Mouse (Mus musculus): ENCODE data around the gene Gprin1.

Gene Gprin1

DNA sequence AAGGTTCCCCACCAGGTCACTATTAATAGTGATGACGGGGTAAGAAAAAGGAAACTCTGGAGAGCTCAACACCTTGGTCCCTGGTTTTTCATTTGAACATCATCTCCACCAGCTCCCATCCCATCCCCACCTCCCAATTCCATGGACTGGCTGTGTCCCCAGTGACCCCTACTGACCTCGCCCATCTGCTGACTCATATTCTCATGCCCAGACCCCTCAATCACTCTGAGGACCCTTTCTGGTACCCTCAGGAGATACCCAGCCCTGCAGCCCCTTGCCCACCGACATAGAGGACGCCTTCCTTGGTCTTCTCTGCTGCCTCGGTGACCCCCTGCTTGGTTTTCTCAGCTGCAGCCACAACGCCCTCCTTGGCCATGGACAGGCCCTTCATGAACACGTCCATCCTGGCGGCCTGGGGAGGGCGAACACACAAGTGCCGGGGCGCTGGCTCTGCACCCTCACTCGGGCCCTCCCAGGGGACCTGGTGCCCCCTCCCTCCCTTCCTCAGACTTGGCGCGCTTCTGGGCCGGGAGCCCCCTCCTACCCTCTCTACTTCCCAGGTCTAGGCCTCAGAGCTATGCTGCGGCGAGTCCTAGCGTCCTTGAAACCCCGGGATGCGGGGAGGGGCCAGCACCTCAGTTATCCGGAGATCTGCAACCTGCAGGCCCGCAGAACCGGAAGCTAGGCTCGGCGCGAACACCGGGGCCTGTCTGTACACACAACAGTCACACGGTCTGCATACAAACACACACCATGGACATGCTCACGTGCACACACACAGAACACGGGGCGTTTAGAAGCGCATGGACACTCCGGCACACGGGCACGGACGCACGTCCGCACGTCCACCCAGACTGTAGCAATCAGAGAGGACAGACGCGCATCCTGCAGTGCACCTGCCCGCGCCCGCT, 15.9 kb upstream of the Gprin1 start:
- in situ Hi-C loops (cut with MboI; ENCODE audit: low pct_unique_long_range_greater_than_20kb in 1 of 2, low sequenced_read_pairs in 2 of 2, unreplicated experiment in 1 of 2) = no loop called here

- in situ Hi-C loops (cut with MboI; ENCODE audit: low pct_unique_long_range_greater_than_20kb in 1 of 2, low sequenced_read_pairs in 2 of 2, unreplicated experiment in 1 of 2) = no loop called here
Observed at GRCm38 (mm10) chr13:54760906-54761305, 11.2 kb upstream of the Gprin1 start.

DNA sequence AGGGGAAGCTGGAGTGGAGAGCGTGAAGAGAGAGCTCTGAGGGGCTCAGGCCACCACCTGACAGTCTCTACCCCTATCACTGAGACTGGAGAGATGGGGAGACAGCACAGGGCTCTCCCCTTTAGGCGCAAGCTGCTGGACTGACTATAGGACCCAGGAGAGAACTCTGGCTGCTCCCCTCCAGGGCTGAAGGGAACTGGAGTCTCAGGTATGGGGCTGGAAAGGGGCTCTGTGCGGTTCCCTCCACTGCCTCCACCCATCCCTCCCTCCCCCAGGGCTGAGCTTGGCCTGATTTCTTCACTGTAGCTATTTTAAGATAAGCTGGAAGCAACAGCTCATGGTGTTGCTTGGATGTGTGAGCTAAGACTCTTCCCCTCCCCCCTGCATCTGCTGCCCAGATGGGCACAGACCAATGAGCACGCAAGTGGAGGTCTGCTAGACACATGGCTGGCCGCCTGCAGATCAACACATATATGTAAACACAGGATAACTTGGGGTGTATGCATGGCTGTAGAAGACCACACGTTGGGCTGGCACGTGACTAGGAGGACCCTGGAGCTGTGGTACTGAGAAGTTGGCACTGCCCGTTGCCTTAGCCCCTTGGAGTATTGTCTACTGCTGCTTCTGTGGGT, 10.6 kb upstream of the Gprin1 start:
- in situ Hi-C loops (cut with MboI; ENCODE audit: low pct_unique_long_range_greater_than_20kb in 1 of 2, low sequenced_read_pairs in 2 of 2, unreplicated experiment in 1 of 2) = no loop called here

- in situ Hi-C loops (cut with MboI; ENCODE audit: low pct_unique_long_range_greater_than_20kb in 1 of 2, low sequenced_read_pairs in 2 of 2, unreplicated experiment in 1 of 2) = no loop called here
Observed at GRCm38 (mm10) chr13:54759496-54759895, 9.8 kb upstream of the Gprin1 start.

- in situ Hi-C loops (cut with MboI; ENCODE audit: low pct_unique_long_range_greater_than_20kb in 1 of 2, low sequenced_read_pairs in 2 of 2, unreplicated experiment in 1 of 2) = no loop called here
Observed at GRCm38 (mm10) chr13:54758756-54759470, 9.2 kb upstream of the Gprin1 start.

DNA sequence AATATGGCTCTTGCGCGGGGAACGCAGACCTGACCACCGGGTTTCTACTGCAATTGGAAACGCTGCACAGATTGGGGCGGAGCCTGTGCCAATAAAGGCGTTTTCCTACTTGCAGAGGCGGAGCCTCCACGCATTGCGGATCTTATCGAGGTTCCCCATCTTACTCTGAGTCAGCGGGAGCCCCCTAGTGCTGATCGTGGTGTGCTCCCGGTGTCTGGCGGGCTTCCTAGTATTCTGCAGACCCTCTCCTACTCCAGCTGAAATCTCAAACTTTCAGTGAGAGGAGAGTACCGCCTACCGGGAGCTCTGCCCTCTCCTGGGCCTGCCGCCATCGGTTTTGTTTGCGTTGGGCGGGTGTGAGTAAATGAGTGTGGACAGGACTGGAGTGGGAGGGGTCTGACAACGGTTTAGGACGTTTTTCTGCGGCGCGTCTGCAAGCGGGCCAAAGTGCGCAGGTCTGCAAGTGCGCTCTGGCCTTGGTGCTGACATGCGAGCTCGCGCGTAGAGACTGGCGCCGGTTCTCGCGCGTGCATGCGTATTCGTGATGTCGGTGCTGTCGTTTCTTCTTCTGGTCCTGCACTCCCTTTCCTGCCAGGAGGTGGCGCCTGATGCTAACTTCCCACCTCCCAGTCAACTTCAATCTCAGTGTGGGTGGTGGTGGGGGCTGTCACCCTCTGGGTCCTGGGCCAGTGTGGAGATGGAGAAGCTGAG, 8.5 kb upstream of the Gprin1 start:
- in situ Hi-C loops (cut with MboI; ENCODE audit: low pct_unique_long_range_greater_than_20kb in 1 of 2, low sequenced_read_pairs in 2 of 2, unreplicated experiment in 1 of 2) = no loop called here

DNA sequence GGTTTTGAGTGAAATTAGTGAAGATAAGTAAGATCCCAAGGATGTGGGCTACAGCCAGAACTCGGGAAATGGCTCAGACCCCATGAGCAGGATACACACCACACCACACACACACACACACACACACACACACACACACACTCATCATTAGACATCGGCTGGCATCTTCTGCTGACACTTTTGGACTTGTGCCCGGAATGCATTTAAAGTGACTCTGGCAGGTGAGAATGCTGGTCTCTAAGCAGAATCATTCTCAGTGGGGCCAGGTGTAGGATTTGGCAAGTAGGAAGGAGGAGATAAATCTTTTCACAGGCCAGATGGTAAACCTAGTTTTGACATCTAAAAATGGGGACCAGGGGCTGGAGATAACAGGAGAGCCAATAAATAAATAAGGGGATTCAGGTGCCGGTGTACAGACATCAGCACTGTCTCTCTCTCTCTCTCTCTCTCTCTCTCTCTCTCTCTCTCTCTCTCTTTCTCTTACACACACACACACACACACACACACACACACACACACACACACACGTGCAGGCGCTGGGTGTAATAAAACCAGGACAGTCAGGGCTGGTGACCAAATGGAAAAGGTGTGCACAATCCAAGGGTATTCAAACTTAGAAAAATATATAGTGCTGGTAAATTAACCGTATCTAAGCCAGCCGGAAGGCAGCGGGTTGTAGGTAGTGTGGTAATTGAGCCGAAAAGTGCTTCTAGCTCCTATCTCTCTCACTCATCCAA, 7.6 kb upstream of the Gprin1 start:
- in situ Hi-C loops (cut with MboI; ENCODE audit: low pct_unique_long_range_greater_than_20kb in 1 of 2, low sequenced_read_pairs in 2 of 2, unreplicated experiment in 1 of 2) = no loop called here

- in situ Hi-C loops (cut with MboI; ENCODE audit: low pct_unique_long_range_greater_than_20kb in 1 of 2, low sequenced_read_pairs in 2 of 2, unreplicated experiment in 1 of 2) = no loop called here
Observed at GRCm38 (mm10) chr13:54756156-54756712, 6.6 kb upstream of the Gprin1 start.

DNA sequence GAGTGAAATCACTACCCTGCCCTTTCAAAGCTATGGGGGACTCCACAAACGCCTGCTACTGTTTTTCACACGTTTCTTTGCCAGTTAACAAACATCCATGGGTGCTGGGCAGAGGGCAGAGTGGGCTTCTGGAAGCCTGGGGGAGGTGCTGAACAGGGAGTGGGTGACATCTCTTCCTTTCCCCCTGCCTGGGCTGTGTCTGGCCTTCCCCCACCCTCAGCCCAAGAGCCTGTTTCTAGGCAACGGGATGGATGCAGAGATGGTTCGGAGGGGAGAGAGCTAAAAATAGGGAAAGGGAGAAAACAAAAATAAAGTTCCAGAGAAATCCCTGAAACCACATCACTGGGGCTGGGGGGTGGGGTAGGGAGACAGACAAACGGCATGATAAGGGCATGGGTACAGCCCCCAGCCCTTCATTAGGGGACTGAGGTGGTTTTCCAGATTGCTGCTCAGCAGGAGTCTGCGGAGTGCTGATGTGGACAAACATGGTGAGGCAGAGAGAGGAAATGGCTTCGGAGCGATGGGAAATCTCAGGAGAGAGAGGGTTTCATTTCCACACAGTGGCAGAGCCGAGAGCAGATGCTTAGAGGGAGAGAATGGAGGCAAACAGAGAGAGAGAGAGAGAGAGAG, 5.6 kb upstream of the Gprin1 start:
- in situ Hi-C loops (cut with MboI; ENCODE audit: low pct_unique_long_range_greater_than_20kb in 1 of 2, low sequenced_read_pairs in 2 of 2, unreplicated experiment in 1 of 2) = no loop called here

- in situ Hi-C loops (cut with MboI; ENCODE audit: low pct_unique_long_range_greater_than_20kb in 1 of 2, low sequenced_read_pairs in 2 of 2, unreplicated experiment in 1 of 2) = no loop called here
Observed at GRCm38 (mm10) chr13:54754169-54755080, 4.8 kb upstream of the Gprin1 start.

DNA sequence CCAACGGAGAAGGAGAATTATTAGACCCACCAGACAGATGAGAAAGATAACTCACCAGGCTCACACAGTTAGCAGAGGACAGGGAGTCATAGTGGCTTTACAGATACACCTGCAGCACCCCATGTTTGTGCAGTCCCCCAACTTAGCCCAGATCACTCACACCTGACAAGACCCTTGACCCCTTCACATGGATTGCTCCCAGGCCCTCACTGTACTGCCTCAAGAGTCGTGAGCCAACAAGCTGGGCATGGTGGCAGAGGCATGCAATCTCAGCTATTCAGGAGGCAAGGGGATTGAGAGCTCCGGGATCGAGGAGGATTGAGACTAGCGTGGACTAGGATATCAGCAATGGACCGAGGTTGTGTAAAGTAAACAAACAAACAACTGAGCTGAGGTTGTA, 4.1 kb upstream of the Gprin1 start:
- in situ Hi-C loops (cut with MboI; ENCODE audit: low pct_unique_long_range_greater_than_20kb in 1 of 2, low sequenced_read_pairs in 2 of 2, unreplicated experiment in 1 of 2) = no loop called here

DNA sequence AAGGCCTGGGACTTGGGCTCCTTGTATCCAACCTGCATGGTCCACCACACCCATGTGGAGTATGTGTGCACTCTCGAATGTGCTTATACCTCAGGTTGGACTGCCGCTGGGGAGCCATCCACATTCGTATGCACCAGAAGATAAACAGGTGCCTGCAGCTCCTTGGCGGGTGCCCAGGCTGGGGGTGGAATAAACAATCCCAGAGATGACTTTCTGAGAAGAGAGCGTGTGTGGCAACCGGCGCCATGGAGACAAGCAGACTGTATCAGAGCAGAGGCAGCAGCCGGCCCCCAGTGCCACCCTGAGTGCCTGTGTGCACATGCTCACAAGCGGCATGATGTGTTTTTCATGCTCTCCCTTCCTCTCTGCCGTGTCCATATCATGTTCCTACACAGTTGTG, 3.0 kb upstream of the Gprin1 start:
- in situ Hi-C loops (cut with MboI; ENCODE audit: low pct_unique_long_range_greater_than_20kb in 1 of 2, low sequenced_read_pairs in 2 of 2, unreplicated experiment in 1 of 2) = no loop called here

DNA sequence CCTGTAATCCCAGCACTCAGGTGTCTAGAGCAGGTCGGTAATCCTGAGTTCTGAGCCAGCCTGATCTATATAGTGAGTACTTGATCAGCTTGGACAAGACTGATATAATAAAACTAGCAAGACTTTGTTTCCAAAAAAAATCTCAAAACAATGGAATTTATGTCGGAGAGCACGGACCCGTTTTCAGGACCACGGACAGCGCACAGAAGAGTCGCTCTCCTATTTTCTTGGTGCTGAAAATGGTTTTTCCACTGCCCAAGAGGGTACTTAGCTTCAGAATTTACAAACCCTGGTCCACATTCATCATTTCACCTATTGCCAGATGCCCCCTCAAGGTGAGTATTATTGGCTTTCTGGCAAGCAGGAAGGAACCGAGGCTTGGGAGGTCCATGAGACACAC, 1.0 kb upstream of the Gprin1 start:
- in situ Hi-C loops (cut with MboI; ENCODE audit: low pct_unique_long_range_greater_than_20kb in 1 of 2, low sequenced_read_pairs in 2 of 2, unreplicated experiment in 1 of 2) = no loop called here

- in situ Hi-C loops (cut with MboI; ENCODE audit: low pct_unique_long_range_greater_than_20kb in 1 of 2, low sequenced_read_pairs in 2 of 2, unreplicated experiment in 1 of 2) = loop anchor here in 1 of 2 experiments (25.0 kb wide), 1 partner anchor 1088 kb away; the partner anchor contains the start of gene Pitx1
Observed at GRCm38 (mm10) chr13:54749061-54749863, 412 bp downstream of the Gprin1 start.

DNA sequence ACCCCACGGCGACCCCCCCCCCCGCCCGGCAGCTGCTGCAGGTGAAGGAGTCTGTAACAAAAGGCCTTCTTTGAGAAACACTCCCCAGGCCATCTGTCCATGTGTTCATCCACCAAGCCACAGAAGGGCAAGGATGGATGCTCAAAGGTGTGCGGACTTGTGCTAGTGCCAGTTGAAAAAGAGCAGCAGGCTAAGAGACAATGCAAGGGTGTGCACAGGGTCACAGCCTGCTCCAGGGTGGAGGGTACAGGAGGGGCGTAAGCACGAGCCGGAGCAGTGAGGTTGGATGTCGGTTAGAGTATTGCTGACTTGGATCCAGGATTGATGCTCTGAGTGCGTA, 983 bp downstream of the Gprin1 start:
- in situ Hi-C loops (cut with MboI; ENCODE audit: low pct_unique_long_range_greater_than_20kb in 1 of 2, low sequenced_read_pairs in 2 of 2, unreplicated experiment in 1 of 2) = loop anchor here in 1 of 2 experiments (25.0 kb wide), 1 partner anchor 1089 kb away; the partner anchor contains the start of gene Pitx1

- in situ Hi-C loops (cut with MboI; ENCODE audit: low pct_unique_long_range_greater_than_20kb in 1 of 2, low sequenced_read_pairs in 2 of 2, unreplicated experiment in 1 of 2) = loop anchor here in 1 of 2 experiments (25.0 kb wide), 1 partner anchor 1089 kb away; the partner anchor contains the start of gene Pitx1
Observed at GRCm38 (mm10) chr13:54748190-54748589, 1.5 kb downstream of the Gprin1 start.
